Mouse (Mus musculus) hindbrain, postnatal 0 days (tissue): Measurements from ENCODE around the gene Stxbp1. TPM values are rescaled to one million over a fixed set of nuclear protein-coding genes. Genes with fewer than 3 reads are reported as not detected.

Experiments
- ATAC-seq: fragments of 200-750 bp; cut with Nextera tagmentation; 2 replicates; pipeline ENCODE4 v1.8.0; 2017; ENCODE audit warnings: mild to moderate bottlenecking, moderate TSS enrichment, moderate library complexity
- DNase-seq: peaks from one replicate; pipeline ENCODE4 v3.0.0-alpha.2; 2015; ENCODE audit warnings: low spot score
- H3K27ac ChIP-seq: fragments of 300-500 bp; sonication (generic); 2 replicates; pipeline ENCODE4 v1.5.1; 2014; ENCODE audit warnings: mild to moderate bottlenecking
- H3K27me3 ChIP-seq: fragments of 300-500 bp; sonication (generic); 2 replicates; pipeline ENCODE4 v1.6.1; 2014; ENCODE audit warnings: low read length, mixed read lengths; ENCODE audit not compliant: insufficient read depth
- H3K36me3 ChIP-seq: fragments of 300-500 bp; sonication (generic); 2 replicates; pipeline ENCODE4 v1.6.1; 2014; ENCODE audit warnings: low read length, mixed read lengths; ENCODE audit not compliant: insufficient read depth
- H3K4me1 ChIP-seq: fragments of 300-500 bp; sonication (generic); 2 replicates; pipeline ENCODE4 v1.6.1; 2014; ENCODE audit warnings: antibody characterized with exemption, low read length, mixed read lengths; ENCODE audit not compliant: insufficient read depth
- H3K4me2 ChIP-seq: fragments of 300-500 bp; sonication (generic); 2 replicates; pipeline ENCODE4 v1.6.1; 2014; ENCODE audit warnings: low read depth, mild to moderate bottlenecking, low read length, moderate library complexity, mixed read lengths
- H3K4me3 ChIP-seq: fragments of 300-500 bp; sonication (generic); 2 replicates; pipeline ENCODE4 v1.5.1; 2014; ENCODE audit warnings: low read length
- H3K9ac ChIP-seq: fragments of 300-500 bp; sonication (generic); replicated peaks from 2 replicates; pipeline ENCODE4 v1.6.1; 2014; ENCODE audit warnings: mild to moderate bottlenecking, low read length, moderate library complexity, mixed read lengths
- H3K9me3 ChIP-seq: fragments of 300-500 bp; sonication (generic); 2 replicates; pipeline ENCODE4 v1.6.1; 2016; ENCODE audit warnings: low read length, mixed read lengths
- CTCF ChIP-seq: IDR thresholded peaks from 2 replicates; pipeline ENCODE4 v1.5.1; 2016; ENCODE audit warnings: antibody characterized with exemption, control low read depth, low read depth
- WGBS: fragments of 180-500 bp; shearing (Covaris S2); extraction: QIAGEN DNeasy Blood & Tissue Kit; methylation state at CpG from one replicate; pipeline ENCODE4 v1.1.7; 2014; 5-methylcytosine and 5-hydroxymethylcytosine counted together
- polyA plus RNA-seq: library from polyadenylated mRNA; unstranded; fragments of >200 nt; fragmentation: Nextera tagmentation; extraction: Ambion mirVana; gene quantifications from 2 replicates; pipeline ENCODE4 v1.2.1, GENCODE M21; 2015
- total RNA-seq: library from RNA; depleted of rRNA; stranded (reverse); fragments of >200 nt; gene quantifications from 2 replicates; pipeline ENCODE4 v1.2.3, GENCODE M21; 2014

Stxbp1 gene
- total and polyA plus RNA-seq, 2 experiments from 2014 or later, result 142 to 348 TPM

GRCm38 (mm10) chr2:32874951-32875674, 28.1 kb upstream of the Stxbp1 start:
- H3K36me3 ChIP-seq, result no peaks in the 10 kb centered on the region
- no peaks in the 10 kb centered on the region for H3K9me3 ChIP-seq
- peak overlapping the region; percentile 86 for H3K27ac ChIP-seq
- WGBS, result 11% methylated on average over 15 of the region's 15 CpGs
- ATAC-seq (peak; percentile 27; the same call in 1 of the 2 replicates), DNase-seq (peak; percentile 35)
- peak overlapping the region; percentile 81 for H3K9ac ChIP-seq
- TF ChIP-seq CTCF, result no peak
- peaks cover 26% of the 10 kb centered on the region for H3K4me1 ChIP-seq
- H3K4me2 ChIP-seq, result peak overlapping the region; percentile 96
- peak overlapping the region; percentile 84 for H3K4me3 ChIP-seq
- H3K27me3 ChIP-seq, result no peaks in the 10 kb centered on the region

- H3K27ac ChIP-seq, result 0 out of 2 replicates have a peak overlapping the region, but pooled peaks have one; percentile 86
- H3K4me3 ChIP-seq, result no peak overlapping the region
- 74% methylated on average over 3 of the region's 3 CpGs for WGBS
- H3K4me1 ChIP-seq, result peaks cover 15% of the 10 kb centered on the region
- no peaks in the 10 kb centered on the region for H3K36me3 ChIP-seq
- H3K9ac ChIP-seq, result no peak overlapping the region
- H3K27me3 ChIP-seq, result no peaks in the 10 kb centered on the region
- DNase-seq (no peak), ATAC-seq (no peak)
- no peak overlapping the region for H3K4me2 ChIP-seq
- H3K9me3 ChIP-seq, result no peaks in the 10 kb centered on the region
- TF ChIP-seq CTCF, result no peak
Measured at GRCm38 (mm10) chr2:32874070-32874469, 27.0 kb upstream of the Stxbp1 start.

GRCm38 (mm10) chr2:32870275-32871100, 23.4 kb upstream of the Stxbp1 start:
- Histone ChIP-seq H3K27ac (no peak overlapping the region), H3K27me3 (no peaks in the 10 kb centered on the region), H3K4me1 (no peaks in the 10 kb centered on the region), H3K4me3 (no peak overlapping the region), H3K9me3 (no peaks in the 10 kb centered on the region), H3K9ac (no peak overlapping the region), H3K4me2 (no peak overlapping the region), H3K36me3 (no peaks in the 10 kb centered on the region)
- ATAC-seq, result no peak
- no peak for TF ChIP-seq CTCF
- DNase-seq, result no peak
- WGBS, result 44% methylated on average over 7 of the region's 8 CpGs

- no peaks in the 10 kb centered on the region for H3K36me3 ChIP-seq
- no peaks in the 10 kb centered on the region for H3K27me3 ChIP-seq
- no peak overlapping the region for H3K9ac ChIP-seq
- H3K4me3 ChIP-seq, result no peak overlapping the region
- no peaks in the 10 kb centered on the region for H3K4me1 ChIP-seq
- no peak for TF ChIP-seq CTCF
- DNase-seq (no peak), ATAC-seq (no peak)
- no peaks in the 10 kb centered on the region for H3K9me3 ChIP-seq
- no peak overlapping the region for H3K27ac ChIP-seq
- no peak overlapping the region for H3K4me2 ChIP-seq
- WGBS, result 59% methylated on average over 6 of the region's 6 CpGs
Measured at GRCm38 (mm10) chr2:32869721-32870274, 22.8 kb upstream of the Stxbp1 start.

GRCm38 (mm10) chr2:32867354-32867753, 20.3 kb upstream of the Stxbp1 start:
- H3K36me3 ChIP-seq, result no peaks in the 10 kb centered on the region
- no peak overlapping the region for H3K4me3 ChIP-seq
- no peak for ATAC-seq
- 65% methylated on average over 4 of the region's 4 CpGs for WGBS
- no peaks in the 10 kb centered on the region for H3K9me3 ChIP-seq
- no peaks in the 10 kb centered on the region for H3K27me3 ChIP-seq
- H3K27ac ChIP-seq, result no peak overlapping the region
- H3K4me1 ChIP-seq, result no peaks in the 10 kb centered on the region
- no peak for TF ChIP-seq CTCF
- no peak overlapping the region for H3K9ac ChIP-seq
- H3K4me2 ChIP-seq, result no peak overlapping the region
- DNase-seq, result no peak

GRCm38 (mm10) chr2:32864755-32865154, 17.7 kb upstream of the Stxbp1 start:
- 66% methylated on average over 2 of the region's 2 CpGs for WGBS
- no peaks in the 10 kb centered on the region for H3K4me1 ChIP-seq
- no peak overlapping the region for H3K9ac ChIP-seq
- no peak overlapping the region for H3K4me2 ChIP-seq
- no peak overlapping the region for H3K4me3 ChIP-seq
- no peaks in the 10 kb centered on the region for H3K36me3 ChIP-seq
- DNase-seq (peak; percentile 78), ATAC-seq (no peak)
- no peaks in the 10 kb centered on the region for H3K9me3 ChIP-seq
- H3K27ac ChIP-seq, result no peak overlapping the region
- peak; percentile 84 for TF ChIP-seq CTCF
- H3K27me3 ChIP-seq, result no peaks in the 10 kb centered on the region
